Mouse (Mus musculus): Measurements from ENCODE around the gene Kcnab1. TPM values are rescaled to one million over a fixed set of nuclear protein-coding genes. Genes with fewer than 3 reads are reported as not detected.
"Not testable (repeated sequence)": the region's sequence is repeated elsewhere in the genome, so short reads cannot be mapped to it uniquely, and the experiment has no call there.

Gene Kcnab1
- polyA plus RNA-seq, 1 experiment: 0.07 TPM

GRCm38 (mm10) chr3:65391222-65391783 is 282.1 kb downstream of the Kcnab1 start:
- peaks cover 43% of the 10 kb centered on the region for H3K36me3 ChIP-seq (ENCODE audit: control insufficient read depth, insufficient read depth)
- H3K79me2 ChIP-seq (ENCODE audit: control insufficient read depth, insufficient read depth): peaks cover 61% of the 10 kb centered on the region
- H3ac ChIP-seq (ENCODE audit: control insufficient read depth, insufficient read length, low read depth): peak overlapping the region; percentile 89
- TF ChIP-seq MAX (IDR thresholded peaks at IDR 0.05): no peak
- peak overlapping the region; percentile 82 for H3K4me3 ChIP-seq (ENCODE audit: insufficient read depth, poor library complexity, severe bottlenecking)
- no peaks in the 10 kb centered on the region for H3K27me3 ChIP-seq (ENCODE audit: control insufficient read depth, insufficient read depth, insufficient read length)
- peaks cover 53% of the 10 kb centered on the region for H3K79me3 ChIP-seq (ENCODE audit: low read depth)

GRCm38 (mm10) chr3:65391784-65392420 is 282.7 kb downstream of the Kcnab1 start:
- Histone ChIP-seq H3K4me3 (ENCODE audit: insufficient read depth, poor library complexity, severe bottlenecking) (peak overlapping the region; percentile 82), H3ac (ENCODE audit: control insufficient read depth, insufficient read length, low read depth) (peak overlapping the region; percentile 89), H3K79me3 (ENCODE audit: low read depth) (peaks cover 48% of the 10 kb centered on the region), H3K36me3 (ENCODE audit: control insufficient read depth, insufficient read depth) (peaks cover 37% of the 10 kb centered on the region), H3K27me3 (ENCODE audit: control insufficient read depth, insufficient read depth, insufficient read length) (no peaks in the 10 kb centered on the region), H3K79me2 (ENCODE audit: control insufficient read depth, insufficient read depth) (peaks cover 55% of the 10 kb centered on the region)
- TF ChIP-seq CEBPB (IDR thresholded peaks at IDR 0.05; ENCODE audit: low read depth) (no peak), USF1 (IDR thresholded peaks at IDR 0.05; ENCODE audit: low read depth) (no peak), FOSL1 (IDR thresholded peaks at IDR 0.05; ENCODE audit: insufficient read depth, low read length, poor library complexity, severe bottlenecking) (no peak), MYOG (IDR thresholded peaks at IDR 0.05; ENCODE audit: control insufficient read depth, extremely low read depth, insufficient read length) (no peak), CTCF (IDR thresholded peaks at IDR 0.05; ENCODE audit: control insufficient read depth, insufficient read depth, insufficient read length) (no peak), MYOD1 (IDR thresholded peaks at IDR 0.05; ENCODE audit: control insufficient read depth, insufficient read length, low read depth) (no peak), MAX (IDR thresholded peaks at IDR 0.05) (no peak)

GRCm38 (mm10) chr3:65392421-65392817 is 283.2 kb downstream of the Kcnab1 start, which contains the start of gene Ssr3:
Gene Ssr3, minus strand, starts transcription at chr3:65392623.
- Histone ChIP-seq H3K79me3 (ENCODE audit: low read depth) (peaks cover 44% of the 10 kb centered on the region), H3K4me3 (ENCODE audit: insufficient read depth, poor library complexity, severe bottlenecking) (peak within 1 kb of the TSS; percentile 82), H3K79me2 (ENCODE audit: control insufficient read depth, insufficient read depth) (peaks cover 50% of the 10 kb centered on the region), H3ac (ENCODE audit: control insufficient read depth, insufficient read length, low read depth) (peak within 1 kb of the TSS; percentile 89), H3K27me3 (ENCODE audit: control insufficient read depth, insufficient read depth, insufficient read length) (no peaks in the 10 kb centered on the region), H3K36me3 (ENCODE audit: control insufficient read depth, insufficient read depth) (peaks cover 32% of the 10 kb centered on the region)
- TF ChIP-seq MYOD1 (IDR thresholded peaks at IDR 0.05; ENCODE audit: control insufficient read depth, insufficient read length, low read depth): no peak
- TF ChIP-seq USF1 (IDR thresholded peaks at IDR 0.05; ENCODE audit: low read depth): no peak
- no peak for TF ChIP-seq CTCF (IDR thresholded peaks at IDR 0.05; ENCODE audit: control insufficient read depth, insufficient read depth, insufficient read length)
- no peak for TF ChIP-seq MAX (IDR thresholded peaks at IDR 0.05)
- no peak for TF ChIP-seq CEBPB (IDR thresholded peaks at IDR 0.05; ENCODE audit: low read depth)
- no peak for TF ChIP-seq FOSL1 (IDR thresholded peaks at IDR 0.05; ENCODE audit: insufficient read depth, low read length, poor library complexity, severe bottlenecking)
- TF ChIP-seq MYOG (IDR thresholded peaks at IDR 0.05; ENCODE audit: control insufficient read depth, extremely low read depth, insufficient read length): no peak

- not testable (repeated sequence) for H3ac ChIP-seq (ENCODE audit: control insufficient read depth, insufficient read length, low read depth); H3K27me3 ChIP-seq (ENCODE audit: control insufficient read depth, insufficient read depth, insufficient read length); H3K36me3 ChIP-seq (ENCODE audit: control insufficient read depth, insufficient read depth); H3K4me3 ChIP-seq (ENCODE audit: insufficient read depth, poor library complexity, severe bottlenecking)
- Histone ChIP-seq H3K79me3 (ENCODE audit: low read depth) (peaks cover 19% of the 10 kb centered on the region), H3K79me2 (ENCODE audit: control insufficient read depth, insufficient read depth) (peaks cover 23% of the 10 kb centered on the region)
Observed at GRCm38 (mm10) chr3:65395111-65395510, 285.9 kb downstream of the Kcnab1 start.

DNA sequence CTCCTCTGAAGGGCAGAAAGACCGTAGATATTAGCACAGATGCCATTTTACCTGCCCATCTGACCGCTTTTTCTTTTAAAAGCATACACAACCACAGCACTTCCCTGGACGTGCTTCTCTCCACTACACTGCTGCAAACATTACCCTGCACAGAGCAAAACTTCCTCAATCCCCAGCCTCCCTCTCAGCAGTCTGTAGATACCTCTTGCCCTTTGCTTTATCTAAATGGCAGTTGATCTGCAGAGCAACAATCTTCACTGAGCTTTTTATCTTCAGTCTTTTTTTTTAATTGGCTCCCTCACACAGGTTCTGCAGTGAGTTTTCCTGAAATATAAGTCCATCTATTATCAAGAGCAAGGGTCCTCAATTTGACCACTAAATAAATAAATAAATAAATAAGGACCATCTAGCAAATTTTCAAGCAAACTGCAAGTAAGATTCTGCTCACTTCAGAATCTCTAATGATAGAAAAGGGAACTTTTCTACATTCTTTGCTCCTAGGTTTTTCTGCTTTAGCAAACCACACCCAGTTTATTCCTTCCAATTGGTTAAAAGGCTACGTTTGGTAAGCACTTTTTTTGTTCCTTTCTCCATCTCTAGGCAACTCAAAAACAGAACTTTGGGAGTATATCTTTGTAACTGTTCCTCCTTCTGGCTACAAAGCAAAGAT is 287.8 kb downstream of the Kcnab1 start:
- H3K79me2 ChIP-seq (ENCODE audit: control insufficient read depth, insufficient read depth): peaks cover 4% of the 10 kb centered on the region
- no peak overlapping the region for H3K4me3 ChIP-seq (ENCODE audit: insufficient read depth, poor library complexity, severe bottlenecking)
- peaks cover 1% of the 10 kb centered on the region for H3K79me3 ChIP-seq (ENCODE audit: low read depth)
- no peaks in the 10 kb centered on the region for H3K27me3 ChIP-seq (ENCODE audit: control insufficient read depth, insufficient read depth, insufficient read length)
- H3ac ChIP-seq (ENCODE audit: control insufficient read depth, insufficient read length, low read depth): no peak overlapping the region
- H3K36me3 ChIP-seq (ENCODE audit: control insufficient read depth, insufficient read depth): no peaks in the 10 kb centered on the region
- no peak for TF ChIP-seq MAX (IDR thresholded peaks at IDR 0.05)
- TF ChIP-seq MYOD1 (IDR thresholded peaks at IDR 0.05; ENCODE audit: control insufficient read depth, insufficient read length, low read depth): no peak
- TF ChIP-seq CTCF (IDR thresholded peaks at IDR 0.05; ENCODE audit: control insufficient read depth, insufficient read depth, insufficient read length): no peak
- no peak for TF ChIP-seq FOSL1 (IDR thresholded peaks at IDR 0.05; ENCODE audit: insufficient read depth, low read length, poor library complexity, severe bottlenecking)
- TF ChIP-seq MYOG (IDR thresholded peaks at IDR 0.05; ENCODE audit: control insufficient read depth, extremely low read depth, insufficient read length): no peak
- no peak for TF ChIP-seq CEBPB (IDR thresholded peaks at IDR 0.05; ENCODE audit: low read depth)
- TF ChIP-seq USF1 (IDR thresholded peaks at IDR 0.05; ENCODE audit: low read depth): no peak

GRCm38 (mm10) chr3:65397566-65397965 is 288.4 kb downstream of the Kcnab1 start:
- Histone ChIP-seq H3K79me3 (ENCODE audit: low read depth) (no peaks in the 10 kb centered on the region), H3K36me3 (ENCODE audit: control insufficient read depth, insufficient read depth) (no peaks in the 10 kb centered on the region), H3K27me3 (ENCODE audit: control insufficient read depth, insufficient read depth, insufficient read length) (no peaks in the 10 kb centered on the region), H3ac (ENCODE audit: control insufficient read depth, insufficient read length, low read depth) (no peak overlapping the region), H3K79me2 (ENCODE audit: control insufficient read depth, insufficient read depth) (no peaks in the 10 kb centered on the region), H3K4me3 (ENCODE audit: insufficient read depth, poor library complexity, severe bottlenecking) (no peak overlapping the region)
- TF ChIP-seq MYOD1 (IDR thresholded peaks at IDR 0.05; ENCODE audit: control insufficient read depth, insufficient read length, low read depth) (no peak), MAX (IDR thresholded peaks at IDR 0.05) (no peak), MYOG (IDR thresholded peaks at IDR 0.05; ENCODE audit: control insufficient read depth, extremely low read depth, insufficient read length) (no peak), CTCF (IDR thresholded peaks at IDR 0.05; ENCODE audit: control insufficient read depth, insufficient read depth, insufficient read length) (no peak), USF1 (IDR thresholded peaks at IDR 0.05; ENCODE audit: low read depth) (no peak), CEBPB (IDR thresholded peaks at IDR 0.05; ENCODE audit: low read depth) (no peak), FOSL1 (IDR thresholded peaks at IDR 0.05; ENCODE audit: insufficient read depth, low read length, poor library complexity, severe bottlenecking) (no peak)

Data from C2C12 (cell line).